Mouse (Mus musculus) B cell, adult 2 months (primary cell): ENCODE measurements around the gene Haghl.
A peak's percentile ranks its signal among the peaks of the same experiment; 100 is the strongest.

ENCODE experiments used
- DNase-seq, 2 experiments: peaks; one replicate each; pipeline ENCODE4 v3.0.0; 2022

The Haghl gene

GRCm38 (mm10) chr17:25738861-25739260 is 46.6 kb downstream of the Haghl start:
- no peak for DNase-seq

DNA sequence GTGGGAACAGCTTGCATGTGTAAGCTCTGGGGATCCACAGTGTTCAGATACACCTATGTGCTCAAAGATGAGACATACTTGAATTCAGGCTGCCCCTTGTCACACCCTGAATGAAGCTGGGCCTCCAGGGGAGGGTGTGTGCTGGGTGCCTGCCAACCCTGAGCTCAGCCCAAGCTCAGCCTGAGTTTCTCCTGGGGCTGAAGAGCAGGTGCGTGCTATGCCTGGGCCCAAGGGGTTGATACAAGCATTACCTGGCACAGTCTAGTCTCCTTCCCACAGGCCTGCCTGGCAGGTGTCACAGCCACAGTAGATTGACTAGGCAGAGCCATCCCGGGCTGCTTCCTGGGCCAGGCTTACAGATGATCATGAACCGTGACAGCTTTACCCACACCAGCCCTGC is 49.7 kb downstream of the Haghl start, which contains the start of gene Mslnl:
Mslnl (plus strand) TSS at position 298 of the 400 bp plus-strand sequence.
- no peak for DNase-seq

DNA sequence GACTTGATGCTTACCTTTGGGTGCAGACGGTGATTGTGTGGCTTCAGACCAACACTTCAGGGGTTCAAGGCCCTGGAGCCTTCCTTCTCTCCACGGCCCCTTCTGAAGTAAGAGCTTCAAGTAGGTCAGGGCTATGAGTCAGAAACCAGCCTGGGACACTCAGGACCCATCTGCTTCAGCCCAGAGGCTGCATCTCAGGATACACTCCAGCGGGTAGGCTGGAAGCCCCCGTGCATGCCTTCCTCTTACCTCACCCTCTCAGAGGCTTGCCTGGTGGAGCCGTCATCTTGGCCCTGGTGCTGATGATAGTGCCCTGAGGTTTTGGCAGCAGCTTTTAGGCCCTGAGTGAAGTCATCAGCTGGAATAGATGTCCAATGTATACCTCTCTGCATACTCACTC is 50.2 kb downstream of the Haghl start:
- no peak for DNase-seq

DNA sequence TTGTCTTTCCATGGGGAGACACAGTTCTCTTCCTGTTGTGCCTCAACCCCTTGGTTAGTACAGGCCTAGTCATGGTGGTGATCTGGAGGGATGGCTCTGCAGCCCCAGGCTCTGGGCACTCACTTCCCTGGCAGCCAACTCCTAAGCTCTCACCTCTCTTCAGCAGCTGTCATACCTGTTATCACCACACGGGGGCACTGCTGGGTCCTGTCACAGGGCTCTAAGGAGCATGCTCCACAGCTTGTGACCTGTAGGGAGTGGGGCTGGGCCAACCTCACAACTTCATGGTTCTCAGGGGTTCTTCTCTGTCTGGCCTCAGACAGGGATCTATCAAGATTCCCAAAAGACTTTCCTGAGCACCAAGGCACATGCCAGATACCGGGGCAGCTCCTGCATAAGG is 53.4 kb downstream of the Haghl start:
- DNase-seq: peak; percentile 88 to 90
